Mouse (Mus musculus): ENCODE results near the gene Apon.
"Not testable (repeated sequence)": the region's sequence is repeated elsewhere in the genome, so short reads cannot be mapped to it uniquely, and the experiment has no call there.

Apon gene

GRCm38 (mm10) chr10:128275374-128275773, 21.5 kb downstream of the Apon start:
- not testable (repeated sequence) for DNase-seq (ENCODE audit: low spot score)

- DNase-seq (ENCODE audit: low spot score), result no peak
These were observed 24.3 kb downstream of the Apon start for GRCm38 (mm10) chr10:128278158-128278557.

GRCm38 (mm10) chr10:128280943-128281342, 27.0 kb downstream of the Apon start:
- DNase-seq (ENCODE audit: low spot score), result no peak

GRCm38 (mm10) chr10:128281682-128282081, 27.8 kb downstream of the Apon start:
- DNase-seq (ENCODE audit: low spot score), result no peak

- no peak for DNase-seq (ENCODE audit: low spot score)
These were observed 29.1 kb downstream of the Apon start for GRCm38 (mm10) chr10:128282886-128283450.

- DNase-seq (ENCODE audit: low spot score), result peak; percentile 61
These were observed 30.0 kb downstream of the Apon start for GRCm38 (mm10) chr10:128283604-128284579.

- DNase-seq (ENCODE audit: low spot score), result not testable (repeated sequence)
These were observed 36.7 kb downstream of the Apon start for GRCm38 (mm10) chr10:128290594-128290993.

- DNase-seq (ENCODE audit: low spot score), result no peak
These were observed 42.6 kb downstream of the Apon start for GRCm38 (mm10) chr10:128296370-128297090.

GRCm38 (mm10) chr10:128297221-128297620, 43.3 kb downstream of the Apon start:
- no peak for DNase-seq (ENCODE audit: low spot score)

- DNase-seq (ENCODE audit: low spot score), result no peak
These were observed 43.7 kb downstream of the Apon start for GRCm38 (mm10) chr10:128297622-128298021.

GRCm38 (mm10) chr10:128298243-128298642, 44.3 kb downstream of the Apon start:
- no peak for DNase-seq (ENCODE audit: low spot score)

- DNase-seq (ENCODE audit: low spot score), result no peak
These were observed 44.8 kb downstream of the Apon start, which contains the start of gene Il23a for GRCm38 (mm10) chr10:128298702-128299171. Il23a (minus strand) TSS chr10:128298752.

- DNase-seq (ENCODE audit: low spot score), result no peak
These were observed 48.5 kb downstream of the Apon start for GRCm38 (mm10) chr10:128302357-128302756.

GRCm38 (mm10) chr10:128302785-128303125, 48.9 kb downstream of the Apon start:
- DNase-seq (ENCODE audit: low spot score), result no peak

- DNase-seq (ENCODE audit: low spot score), result peak; percentile 99
These were observed 49.5 kb downstream of the Apon start, which contains the start of gene Pan2 for GRCm38 (mm10) chr10:128303126-128304021. Pan2 (plus strand) TSS chr10:128303335.
